Mouse (Mus musculus) liver, embryonic 12.5 days (tissue): ENCODE results near the gene Crim1. TPM values are rescaled to one million over a fixed set of nuclear protein-coding genes. Genes with fewer than 3 reads are reported as not detected.

Experiments used
- ATAC-seq: fragments of 200-750 bp; cut with Nextera tagmentation; 2 replicates; pipeline ENCODE4 v1.8.0; 2017; ENCODE audit warnings: moderate number of reproducible peaks, mild to moderate bottlenecking, moderate library complexity
- H3K27ac ChIP-seq: fragments of 300-500 bp; sonication (generic); 2 replicates; pipeline ENCODE4 v1.5.1; 2016; ENCODE audit warnings: mild to moderate bottlenecking
- H3K27me3 ChIP-seq: fragments of 300-500 bp; sonication (generic); replicated peaks from 2 replicates; pipeline ENCODE4 v1.6.1; 2016; ENCODE audit warnings: mild to moderate bottlenecking, moderate library complexity
- H3K36me3 ChIP-seq: fragments of 300-500 bp; sonication (generic); 2 replicates; pipeline ENCODE4 v1.6.1; 2016; ENCODE audit warnings: mild to moderate bottlenecking, moderate library complexity
- H3K4me1 ChIP-seq: fragments of 300-500 bp; sonication (generic); 2 replicates; pipeline ENCODE4 v1.6.1; 2016
- H3K4me2 ChIP-seq: fragments of 300-500 bp; sonication (generic); 2 replicates; pipeline ENCODE4 v1.6.1; 2016; ENCODE audit warnings: mild to moderate bottlenecking, moderate library complexity
- H3K4me3 ChIP-seq: fragments of 300-500 bp; sonication (generic); 2 replicates; pipeline ENCODE4 v1.5.1; 2016; ENCODE audit warnings: mild to moderate bottlenecking, moderate library complexity
- H3K9ac ChIP-seq: fragments of 300-500 bp; sonication (generic); 2 replicates; pipeline ENCODE4 v1.6.1; 2016; ENCODE audit warnings: mild to moderate bottlenecking, moderate library complexity
- H3K9me3 ChIP-seq: fragments of 300-500 bp; sonication (generic); replicated peaks from 2 replicates; pipeline ENCODE4 v1.6.1; 2016; ENCODE audit warnings: mild to moderate bottlenecking, moderate library complexity
- WGBS: fragments of 180-500 bp; shearing (Covaris S2); methylation state at CpG from one replicate; pipeline ENCODE4 v1.1.7; 2016; ENCODE audit not compliant: insufficient replicate concordance; 5-methylcytosine and 5-hydroxymethylcytosine counted together
- polyA plus RNA-seq: library from polyadenylated mRNA; unstranded; fragments of >200 nt; fragmentation: Nextera tagmentation; extraction: Ambion mirVana; gene quantifications from 2 replicates; pipeline ENCODE4 v1.2.1, GENCODE M21; 2016

Crim1 gene
- polyA plus RNA-seq, 1 experiment from 2014 or later: 1.5 TPM

DNA sequence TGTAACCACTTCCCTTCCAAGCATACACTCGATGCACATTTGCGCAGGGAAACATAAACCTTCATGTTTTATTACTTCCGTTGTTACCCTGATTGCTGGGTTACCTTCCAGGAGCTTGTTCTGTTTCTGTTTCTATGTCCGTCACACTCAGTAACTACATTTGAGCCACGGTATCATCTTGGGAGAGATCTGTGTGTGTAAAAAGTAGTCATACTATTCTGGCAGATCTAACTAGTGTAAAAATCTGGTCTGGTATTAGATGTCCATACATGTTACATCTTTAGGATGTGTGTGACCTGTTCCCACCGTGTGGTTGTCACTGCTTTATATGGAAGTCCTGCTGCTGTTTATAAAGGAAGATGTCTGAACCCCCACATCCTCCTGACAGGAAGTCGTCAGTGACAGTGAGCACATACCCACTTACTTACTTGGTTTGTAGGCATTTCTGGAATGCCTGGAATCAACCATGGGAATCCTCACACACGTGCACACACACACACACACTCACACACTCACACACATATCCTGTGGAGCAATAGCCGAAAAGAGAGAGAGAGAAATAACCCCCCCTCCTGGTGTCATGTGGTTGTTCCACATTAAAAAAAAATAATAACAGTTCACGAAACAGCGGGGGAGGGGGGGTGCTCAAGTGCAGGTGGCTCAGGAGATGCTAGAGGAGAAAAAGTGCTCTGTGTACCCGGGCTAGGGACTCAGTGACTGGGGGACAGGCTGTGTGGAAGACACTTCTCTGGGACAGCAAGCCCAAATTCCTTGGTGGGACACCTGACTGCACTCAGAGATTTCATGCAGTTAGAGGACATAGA lies 151.8 kb downstream of the Crim1 start:
- Histone ChIP-seq H3K9ac (no peak overlapping the region), H3K36me3 (peaks cover 14% of the 10 kb centered on the region; the same call in 1 of the 2 replicates), H3K4me2 (no peak overlapping the region), H3K9me3 (no peaks in the 10 kb centered on the region), H3K4me1 (no peaks in the 10 kb centered on the region), H3K27me3 (no peaks in the 10 kb centered on the region), H3K4me3 (no peak overlapping the region), H3K27ac (no peak overlapping the region)
- 64% methylated on average over 12 of the region's 12 CpGs for WGBS
- no peak for ATAC-seq

- Histone ChIP-seq H3K27me3 (no peaks in the 10 kb centered on the region), H3K27ac (no peak overlapping the region), H3K4me3 (no peak overlapping the region), H3K4me2 (no peak overlapping the region), H3K9ac (no peak overlapping the region), H3K9me3 (no peaks in the 10 kb centered on the region), H3K36me3 (peaks cover 10% of the 10 kb centered on the region; the same call in 1 of the 2 replicates), H3K4me1 (no peaks in the 10 kb centered on the region)
- no peak for ATAC-seq
- WGBS: 58% methylated on average over 3 of the region's 3 CpGs
Measured at GRCm38 (mm10) chr17:78352500-78352855, 152.4 kb downstream of the Crim1 start.

- no peaks in the 10 kb centered on the region for H3K4me1 ChIP-seq
- no peak overlapping the region for H3K9ac ChIP-seq
- no peak overlapping the region for H3K4me2 ChIP-seq
- ATAC-seq: no peak
- H3K27ac ChIP-seq: no peak overlapping the region
- no peak overlapping the region for H3K4me3 ChIP-seq
- H3K9me3 ChIP-seq: no peaks in the 10 kb centered on the region
- H3K27me3 ChIP-seq: no peaks in the 10 kb centered on the region
- H3K36me3 ChIP-seq: peaks cover 10% of the 10 kb centered on the region; the same call in 1 of the 2 replicates
- 72% methylated on average over 2 of the region's 2 CpGs for WGBS
Measured at GRCm38 (mm10) chr17:78354411-78354810, 154.4 kb downstream of the Crim1 start.

GRCm38 (mm10) chr17:78354871-78355270 lies 154.8 kb downstream of the Crim1 start:
- 87% methylated on average over 12 of the region's 12 CpGs for WGBS
- Histone ChIP-seq H3K36me3 (peaks cover 10% of the 10 kb centered on the region; the same call in 1 of the 2 replicates), H3K27me3 (no peaks in the 10 kb centered on the region), H3K9ac (no peak overlapping the region), H3K4me1 (no peaks in the 10 kb centered on the region), H3K27ac (no peak overlapping the region), H3K9me3 (no peaks in the 10 kb centered on the region), H3K4me2 (no peak overlapping the region), H3K4me3 (no peak overlapping the region)
- ATAC-seq: no peak

DNA sequence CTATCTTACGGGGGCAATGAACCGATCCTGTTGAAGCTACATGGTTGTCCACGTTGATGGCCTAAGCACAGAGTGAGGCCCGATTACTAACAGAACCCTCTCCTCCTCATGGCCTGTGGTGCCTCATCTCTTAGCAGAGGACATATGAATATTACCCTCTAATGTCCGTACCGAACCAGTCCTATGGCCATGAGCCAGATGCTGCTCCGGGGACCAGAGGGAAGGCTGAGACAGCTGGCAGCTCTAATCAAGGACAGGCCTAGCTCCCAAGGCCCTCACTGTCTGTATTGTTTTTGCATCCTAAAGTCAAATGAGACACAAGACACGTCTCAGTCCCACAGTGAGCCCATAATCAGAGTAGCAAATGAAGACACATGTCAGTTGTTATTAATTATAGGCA lies 155.6 kb downstream of the Crim1 start:
- Histone ChIP-seq H3K27ac (no peak overlapping the region), H3K36me3 (peaks cover 10% of the 10 kb centered on the region; the same call in 1 of the 2 replicates), H3K4me1 (no peaks in the 10 kb centered on the region), H3K4me3 (no peak overlapping the region), H3K27me3 (no peaks in the 10 kb centered on the region), H3K4me2 (no peak overlapping the region), H3K9me3 (no peaks in the 10 kb centered on the region), H3K9ac (no peak overlapping the region)
- WGBS: 86% methylated on average over 8 of the region's 8 CpGs
- ATAC-seq: no peak

DNA sequence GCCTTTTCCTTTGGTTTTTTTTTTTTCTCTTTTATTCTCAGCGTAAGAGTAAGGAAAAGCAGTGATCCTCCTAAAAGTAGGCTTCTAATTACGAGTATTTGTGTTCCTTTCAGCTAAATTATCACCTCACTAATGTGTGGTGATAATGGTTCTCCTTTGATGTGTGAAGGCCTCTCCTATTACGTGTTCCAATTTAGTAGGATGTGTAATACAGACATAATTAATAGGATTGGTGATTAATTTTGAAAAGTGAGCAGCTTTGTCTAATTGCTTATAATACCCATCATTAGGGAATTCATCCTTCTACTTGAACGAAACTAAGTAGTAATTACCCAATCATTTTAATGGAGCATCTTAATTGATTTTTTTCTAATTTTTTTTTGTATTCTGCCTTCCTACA lies 157.7 kb downstream of the Crim1 start:
- H3K4me2 ChIP-seq: no peak overlapping the region
- no peak overlapping the region for H3K4me3 ChIP-seq
- no peak overlapping the region for H3K9ac ChIP-seq
- no peak for ATAC-seq
- no peaks in the 10 kb centered on the region for H3K9me3 ChIP-seq
- 70% methylated on average over 4 of the region's 4 CpGs for WGBS
- H3K4me1 ChIP-seq: peaks cover 15% of the 10 kb centered on the region
- H3K36me3 ChIP-seq: peaks cover 10% of the 10 kb centered on the region; the same call in 1 of the 2 replicates
- H3K27me3 ChIP-seq: no peaks in the 10 kb centered on the region
- H3K27ac ChIP-seq: no peak overlapping the region

DNA sequence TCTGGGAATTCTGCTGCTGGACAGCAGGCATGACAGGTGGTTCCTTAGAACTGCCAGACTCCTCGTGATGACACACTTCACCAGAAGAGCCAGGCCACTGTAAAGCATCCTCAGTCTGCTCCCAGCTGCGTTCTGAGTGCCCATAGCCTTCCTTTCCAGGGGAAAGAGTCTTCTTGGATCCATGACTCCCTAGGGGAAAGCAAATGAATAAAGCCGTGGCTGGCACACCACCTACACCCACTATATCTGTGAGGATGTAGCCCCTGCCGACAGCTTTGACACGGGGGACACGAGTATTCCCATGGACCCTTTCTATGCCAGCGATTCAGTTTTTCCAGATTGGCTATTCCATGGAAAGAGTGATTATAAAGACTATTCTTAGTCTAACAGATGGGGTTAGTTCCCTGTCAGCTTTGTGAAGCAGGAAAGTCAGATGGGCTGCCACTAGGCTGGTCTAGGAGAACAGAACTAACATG lies 158.2 kb downstream of the Crim1 start:
- Histone ChIP-seq H3K4me3 (no peak overlapping the region), H3K9me3 (no peaks in the 10 kb centered on the region), H3K27me3 (no peaks in the 10 kb centered on the region), H3K36me3 (peaks cover 10% of the 10 kb centered on the region; the same call in 1 of the 2 replicates), H3K9ac (no peak overlapping the region), H3K4me2 (no peak overlapping the region), H3K27ac (no peak overlapping the region), H3K4me1 (peaks cover 20% of the 10 kb centered on the region)
- ATAC-seq: no peak
- 74% methylated on average over 7 of the region's 7 CpGs for WGBS

DNA sequence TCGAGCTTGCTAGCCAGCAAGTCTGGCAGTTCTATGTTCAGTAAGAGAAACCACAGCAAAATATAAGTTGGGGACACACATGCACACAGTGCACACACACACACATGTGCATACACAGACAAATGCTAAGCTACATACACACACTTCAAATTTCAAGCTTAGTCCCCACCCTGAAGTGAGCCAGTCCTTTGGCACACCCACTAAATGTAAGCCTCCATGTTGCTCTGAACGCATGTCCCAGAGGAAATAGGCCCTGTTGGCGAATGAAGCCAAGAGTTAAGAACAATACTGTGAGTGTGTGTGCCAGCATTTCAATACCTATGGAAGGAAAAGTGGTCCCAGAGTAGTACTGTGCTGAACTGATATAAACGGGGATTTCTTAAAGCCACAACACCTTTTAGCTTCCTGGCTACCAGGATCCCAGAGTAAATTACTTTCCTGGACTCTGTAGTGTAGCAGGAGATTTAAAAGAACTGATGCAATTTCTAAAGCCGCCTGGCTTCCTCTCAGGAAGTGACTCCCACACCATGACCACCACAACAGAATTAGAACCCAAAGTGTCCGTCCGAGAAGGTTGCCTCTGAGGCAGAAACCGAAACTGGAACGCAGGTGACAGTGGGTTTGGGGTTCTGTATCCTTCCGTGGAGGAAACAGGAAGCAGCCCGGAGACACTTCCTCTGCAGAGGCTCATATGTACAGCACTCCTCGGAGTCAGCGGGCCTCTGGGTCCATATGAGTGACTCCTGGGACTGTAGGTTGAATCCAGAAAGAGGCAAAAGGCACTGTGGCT lies 162.1 kb downstream of the Crim1 start:
- H3K9me3 ChIP-seq: no peaks in the 10 kb centered on the region
- peak overlapping the region; percentile 60 for H3K4me2 ChIP-seq
- peak overlapping the region; percentile 38 for H3K9ac ChIP-seq
- no peaks in the 10 kb centered on the region for H3K36me3 ChIP-seq
- no peaks in the 10 kb centered on the region for H3K27me3 ChIP-seq
- peak; percentile 68 for ATAC-seq
- peak overlapping the region; percentile 39 for H3K4me3 ChIP-seq
- H3K27ac ChIP-seq: peak overlapping the region; percentile 32; the same call in 1 of the 2 replicates
- 24% methylated on average over 13 of the region's 13 CpGs for WGBS
- peaks cover 21% of the 10 kb centered on the region for H3K4me1 ChIP-seq

GRCm38 (mm10) chr17:78364555-78365302 lies 164.7 kb downstream of the Crim1 start:
- ATAC-seq: no peak
- 85% methylated on average over 23 of the region's 23 CpGs for WGBS
- no peaks in the 10 kb centered on the region for H3K27me3 ChIP-seq

DNA sequence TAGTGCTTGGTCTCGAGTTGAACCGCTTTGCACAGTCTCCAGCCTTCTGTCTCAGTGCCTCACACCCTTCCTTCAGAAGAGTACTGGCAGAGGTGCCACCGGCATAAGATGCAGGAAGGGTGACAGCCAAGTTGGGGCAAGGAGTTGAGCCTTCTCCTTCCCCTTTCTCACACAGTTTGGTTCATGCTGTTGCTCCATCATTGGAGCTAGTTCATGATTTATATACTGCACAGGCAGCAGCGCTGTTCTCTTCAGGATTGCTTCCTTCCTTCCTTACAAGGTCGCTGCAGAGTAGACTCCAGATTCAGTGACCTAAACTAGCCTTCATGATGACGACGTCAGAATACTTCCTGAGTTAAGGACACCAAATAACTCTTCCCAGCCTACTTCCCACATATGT lies 166.0 kb downstream of the Crim1 start:
- no peaks in the 10 kb centered on the region for H3K9me3 ChIP-seq
- H3K9ac ChIP-seq: no peak overlapping the region
- H3K4me2 ChIP-seq: no peak overlapping the region
- WGBS: 53% methylated on average over 7 of the region's 7 CpGs
- H3K36me3 ChIP-seq: peaks cover 4% of the 10 kb centered on the region
- peaks cover 21% of the 10 kb centered on the region for H3K4me1 ChIP-seq
- ATAC-seq: no peak
- no peak overlapping the region for H3K4me3 ChIP-seq
- H3K27ac ChIP-seq: no peak overlapping the region
- no peaks in the 10 kb centered on the region for H3K27me3 ChIP-seq

More at GRCm38 (mm10) chr17:78364555-78365302, 164.7 kb downstream of the Crim1 start:
- Histone ChIP-seq H3K36me3 (peaks cover 4% of the 10 kb centered on the region), H3K9ac (no peak overlapping the region), H3K4me3 (no peak overlapping the region), H3K4me1 (peaks cover 21% of the 10 kb centered on the region), H3K27ac (no peak overlapping the region), H3K4me2 (no peak overlapping the region), H3K9me3 (no peaks in the 10 kb centered on the region)

DNA sequence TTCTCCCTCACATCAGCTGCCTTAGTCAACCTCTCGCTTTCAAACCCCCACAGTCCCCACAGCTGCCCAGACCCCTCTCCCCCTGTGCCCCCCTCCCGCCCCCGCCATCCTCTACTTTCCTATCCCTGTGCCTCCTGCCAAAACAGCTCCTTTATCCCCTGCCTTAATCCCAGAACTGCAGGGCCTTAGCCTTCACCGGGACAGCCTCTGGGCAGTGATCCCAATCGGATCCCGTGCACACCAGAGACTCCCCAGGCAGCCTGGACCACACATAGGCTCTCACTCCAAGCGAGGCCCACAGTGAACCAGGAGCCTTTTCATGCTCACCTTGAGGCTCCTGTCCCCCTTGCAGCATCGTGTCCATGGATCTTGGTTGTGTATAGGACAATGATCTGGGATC lies 168.4 kb downstream of the Crim1 start:
- Histone ChIP-seq H3K9ac (no peak overlapping the region), H3K36me3 (peaks cover 9% of the 10 kb centered on the region), H3K27me3 (no peaks in the 10 kb centered on the region), H3K4me1 (no peaks in the 10 kb centered on the region), H3K9me3 (no peaks in the 10 kb centered on the region), H3K4me2 (no peak overlapping the region), H3K4me3 (no peak overlapping the region), H3K27ac (no peak overlapping the region)
- no peak for ATAC-seq
- 82% methylated on average over 8 of the region's 8 CpGs for WGBS
